Mouse (Mus musculus): ENCODE measurements at regions not wholly inside any gene's neighbourhood (a gene's known extent, or its start where the extent isn't known, plus 50 kb on each side); places are given as distances from the start of the nearest gene placed in this dataset.

GRCm38 (mm10) chr8:26795616-26796015 lies 181.5 kb upstream of the Zfp703 start:
- peaks cover 15% of the 10 kb centered on the region for H3K4me1 ChIP-seq (ENCODE audit: insufficient read depth, low read depth, low read length)

DNA sequence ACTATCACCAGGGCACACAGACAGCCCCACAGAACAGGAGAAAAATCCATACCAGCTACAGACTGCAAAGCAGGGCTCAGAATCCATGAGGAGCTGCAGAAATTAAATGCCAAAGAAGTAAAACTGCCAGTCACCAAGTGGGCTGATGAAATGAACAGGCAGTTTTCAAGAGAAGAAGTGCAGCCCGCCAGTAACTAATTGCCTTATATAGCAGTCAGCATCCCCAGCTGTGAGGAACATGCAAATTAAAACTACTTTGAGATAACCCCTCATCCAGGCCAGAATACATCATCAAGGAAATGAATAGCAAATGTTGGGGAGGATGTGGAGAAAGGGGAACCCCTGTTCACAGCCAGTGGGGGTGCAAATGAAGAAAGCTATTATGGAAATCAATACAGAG lies 177.3 kb upstream of the Zfp703 start:
- no peak for DNase-seq (ENCODE audit: low spot score)

More at GRCm38 (mm10) chr8:26795616-26796015, 181.5 kb upstream of the Zfp703 start:
- Histone ChIP-seq H3K36me3 (replicated peaks) (no peaks in the 10 kb centered on the region), H3K4me3 (ENCODE audit: low read depth, low read length) (no peak overlapping the region), H3K9me3 (replicated peaks) (no peaks in the 10 kb centered on the region), H3K27me3 (ENCODE audit: insufficient read depth, low read length) (peaks cover 28% of the 10 kb centered on the region)
- ATAC-seq (ENCODE audit: extremely low read depth, insufficient number of reproducible peaks, low FRiP score, poor library complexity, severe bottlenecking) (no peak), DNase-seq (ENCODE audit: low spot score) (no peak)
- TF ChIP-seq TAL1 (conservative IDR thresholded peaks at IDR 0.05; ENCODE audit: low read depth, low read length) (no peak), POLR2AphosphoS5 (IDR thresholded peaks at IDR 0.05; ENCODE audit: insufficient replicate concordance, low read depth, low read length) (no peak), CTCF (IDR thresholded peaks at IDR 0.05; ENCODE audit: low read depth, low read length) (no peak), GATA2 (IDR thresholded peaks at IDR 0.05; ENCODE audit: borderline replicate concordance, low read depth, low read length) (no peak), GATA1 (IDR thresholded peaks at IDR 0.05; ENCODE audit: borderline replicate concordance, low read length) (no peak)

DNA sequence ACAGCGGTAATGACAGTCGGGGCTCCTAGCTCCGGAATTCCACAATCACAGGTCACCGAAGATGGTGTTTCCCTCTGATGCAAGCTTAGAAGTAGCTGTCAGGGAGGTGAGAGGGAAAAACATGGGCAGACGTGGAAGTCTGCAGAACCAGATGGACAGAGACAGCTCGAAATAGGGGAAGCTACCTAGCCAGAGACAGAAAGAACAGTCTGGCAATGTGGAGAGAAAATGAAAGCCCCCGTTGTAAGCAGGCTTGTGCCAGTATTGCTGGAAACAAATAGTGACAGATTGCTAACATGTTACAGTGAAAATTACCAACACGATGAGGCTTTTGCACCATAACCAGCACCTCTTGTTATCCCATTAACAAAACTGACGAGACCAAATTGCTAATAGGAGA lies 173.0 kb upstream of the Zfp703 start:
- DNase-seq (ENCODE audit: low spot score) (no peak), ATAC-seq (ENCODE audit: extremely low read depth, insufficient number of reproducible peaks, low FRiP score, poor library complexity, severe bottlenecking) (no peak)
- H3K36me3 ChIP-seq (replicated peaks), result no peaks in the 10 kb centered on the region
- H3K9me3 ChIP-seq (replicated peaks), result no peaks in the 10 kb centered on the region
- no peak overlapping the region for H3K4me3 ChIP-seq (ENCODE audit: low read depth, low read length)
- peaks cover 68% of the 10 kb centered on the region for H3K27me3 ChIP-seq (ENCODE audit: insufficient read depth, low read length)
- peaks cover 12% of the 10 kb centered on the region for H3K4me1 ChIP-seq (ENCODE audit: insufficient read depth, low read depth, low read length)
- TF ChIP-seq TAL1 (conservative IDR thresholded peaks at IDR 0.05; ENCODE audit: low read depth, low read length), result no peak
- TF ChIP-seq POLR2AphosphoS5 (IDR thresholded peaks at IDR 0.05; ENCODE audit: insufficient replicate concordance, low read depth, low read length), result no peak
- TF ChIP-seq CTCF (IDR thresholded peaks at IDR 0.05; ENCODE audit: low read depth, low read length), result no peak
- TF ChIP-seq GATA2 (IDR thresholded peaks at IDR 0.05; ENCODE audit: borderline replicate concordance, low read depth, low read length), result no peak
- TF ChIP-seq GATA1 (IDR thresholded peaks at IDR 0.05; ENCODE audit: borderline replicate concordance, low read length), result no peak

More for the DNA sequence above, 177.3 kb upstream of the Zfp703 start:
- no peaks in the 10 kb centered on the region for H3K9me3 ChIP-seq (replicated peaks)
- no peaks in the 10 kb centered on the region; the same call in 1 of the 2 replicates for H3K4me1 ChIP-seq (ENCODE audit: insufficient read depth, low read depth, low read length)
- H3K4me3 ChIP-seq (ENCODE audit: low read depth, low read length), result no peak overlapping the region
- ATAC-seq (ENCODE audit: extremely low read depth, insufficient number of reproducible peaks, low FRiP score, poor library complexity, severe bottlenecking), result no peak
- H3K36me3 ChIP-seq (replicated peaks), result no peaks in the 10 kb centered on the region
- H3K27me3 ChIP-seq (ENCODE audit: insufficient read depth, low read length), result peaks cover 40% of the 10 kb centered on the region
- TF ChIP-seq POLR2AphosphoS5 (IDR thresholded peaks at IDR 0.05; ENCODE audit: insufficient replicate concordance, low read depth, low read length) (no peak), TAL1 (conservative IDR thresholded peaks at IDR 0.05; ENCODE audit: low read depth, low read length) (no peak), CTCF (IDR thresholded peaks at IDR 0.05; ENCODE audit: low read depth, low read length) (no peak)

- Histone ChIP-seq H3K27me3 (ENCODE audit: insufficient read depth, low read length) (peaks cover 69% of the 10 kb centered on the region), H3K36me3 (replicated peaks) (no peaks in the 10 kb centered on the region), H3K4me1 (ENCODE audit: insufficient read depth, low read depth, low read length) (peaks cover 13% of the 10 kb centered on the region), H3K4me3 (ENCODE audit: low read depth, low read length) (no peak overlapping the region), H3K9me3 (replicated peaks) (no peaks in the 10 kb centered on the region)
- no peak for TF ChIP-seq GATA2 (IDR thresholded peaks at IDR 0.05; ENCODE audit: borderline replicate concordance, low read depth, low read length)
- no peak for TF ChIP-seq CTCF (IDR thresholded peaks at IDR 0.05; ENCODE audit: low read depth, low read length)
- TF ChIP-seq TAL1 (conservative IDR thresholded peaks at IDR 0.05; ENCODE audit: low read depth, low read length), result no peak
- no peak for TF ChIP-seq POLR2AphosphoS5 (IDR thresholded peaks at IDR 0.05; ENCODE audit: insufficient replicate concordance, low read depth, low read length)
- no peak for TF ChIP-seq GATA1 (IDR thresholded peaks at IDR 0.05; ENCODE audit: borderline replicate concordance, low read length)
- no peak for DNase-seq (ENCODE audit: low spot score)
- no peak for ATAC-seq (ENCODE audit: extremely low read depth, insufficient number of reproducible peaks, low FRiP score, poor library complexity, severe bottlenecking)
Measured at GRCm38 (mm10) chr8:26804901-26805341, 172.2 kb upstream of the Zfp703 start.

GRCm38 (mm10) chr8:26805371-26805821 lies 171.7 kb upstream of the Zfp703 start:
- TF ChIP-seq GATA1 (IDR thresholded peaks at IDR 0.05; ENCODE audit: borderline replicate concordance, low read length) (no peak), TAL1 (conservative IDR thresholded peaks at IDR 0.05; ENCODE audit: low read depth, low read length) (no peak), CTCF (IDR thresholded peaks at IDR 0.05; ENCODE audit: low read depth, low read length) (no peak), POLR2AphosphoS5 (IDR thresholded peaks at IDR 0.05; ENCODE audit: insufficient replicate concordance, low read depth, low read length) (no peak), GATA2 (IDR thresholded peaks at IDR 0.05; ENCODE audit: borderline replicate concordance, low read depth, low read length) (no peak)
- H3K9me3 ChIP-seq (replicated peaks), result no peaks in the 10 kb centered on the region
- DNase-seq (ENCODE audit: low spot score), result no peak
- no peaks in the 10 kb centered on the region for H3K36me3 ChIP-seq (replicated peaks)
- H3K4me3 ChIP-seq (ENCODE audit: low read depth, low read length), result no peak overlapping the region
- H3K4me1 ChIP-seq (ENCODE audit: insufficient read depth, low read depth, low read length), result peaks cover 13% of the 10 kb centered on the region
- no peak for ATAC-seq (ENCODE audit: extremely low read depth, insufficient number of reproducible peaks, low FRiP score, poor library complexity, severe bottlenecking)
- peaks cover 70% of the 10 kb centered on the region for H3K27me3 ChIP-seq (ENCODE audit: insufficient read depth, low read length)

GRCm38 (mm10) chr8:26808111-26808651 lies 168.9 kb upstream of the Zfp703 start:
- ATAC-seq (ENCODE audit: extremely low read depth, insufficient number of reproducible peaks, low FRiP score, poor library complexity, severe bottlenecking) (no peak), DNase-seq (ENCODE audit: low spot score) (no peak)
- Histone ChIP-seq H3K4me1 (ENCODE audit: insufficient read depth, low read depth, low read length) (peaks cover 13% of the 10 kb centered on the region), H3K27me3 (ENCODE audit: insufficient read depth, low read length) (peaks cover 60% of the 10 kb centered on the region), H3K4me3 (ENCODE audit: low read depth, low read length) (no peak overlapping the region), H3K9me3 (replicated peaks) (no peaks in the 10 kb centered on the region), H3K36me3 (replicated peaks) (no peaks in the 10 kb centered on the region)
- TF ChIP-seq CTCF (IDR thresholded peaks at IDR 0.05; ENCODE audit: low read depth, low read length), result no peak
- no peak for TF ChIP-seq POLR2AphosphoS5 (IDR thresholded peaks at IDR 0.05; ENCODE audit: insufficient replicate concordance, low read depth, low read length)
- TF ChIP-seq TAL1 (conservative IDR thresholded peaks at IDR 0.05; ENCODE audit: low read depth, low read length), result no peak
- no peak for TF ChIP-seq GATA2 (IDR thresholded peaks at IDR 0.05; ENCODE audit: borderline replicate concordance, low read depth, low read length)
- no peak for TF ChIP-seq GATA1 (IDR thresholded peaks at IDR 0.05; ENCODE audit: borderline replicate concordance, low read length)
